Mouse (Mus musculus) forebrain, postnatal 0 days (tissue): ENCODE data around the gene Gm13283. TPM values are rescaled to one million over a fixed set of nuclear protein-coding genes. Genes with fewer than 3 reads are reported as not detected.
"Not testable (repeated sequence)": the region's sequence is repeated elsewhere in the genome, so short reads cannot be mapped to it uniquely, and the experiment has no call there.

Experiments
- ATAC-seq: fragments of 200-750 bp; cut with Nextera tagmentation; 2 replicates; pipeline ENCODE4 v1.8.0; 2017; ENCODE audit warnings: mild to moderate bottlenecking, moderate library complexity
- DNase-seq: peaks from one replicate; pipeline ENCODE4 v3.0.0-alpha.2; 2015
- H3K27ac ChIP-seq: fragments of 300-500 bp; sonication (generic); 2 replicates; pipeline ENCODE4 v1.5.1; 2014; ENCODE audit warnings: low read depth, mild to moderate bottlenecking, antibody characterized with exemption, low read length, moderate library complexity, mixed read lengths
- H3K27me3 ChIP-seq: fragments of 300-500 bp; sonication (generic); 2 replicates; pipeline ENCODE4 v1.6.1; 2014; ENCODE audit warnings: mild to moderate bottlenecking, low read length, mixed read lengths; ENCODE audit not compliant: insufficient read depth
- H3K36me3 ChIP-seq: fragments of 300-500 bp; sonication (generic); 2 replicates; pipeline ENCODE4 v1.6.1; 2014; ENCODE audit warnings: mild to moderate bottlenecking, moderate library complexity; ENCODE audit not compliant: insufficient read depth
- H3K4me1 ChIP-seq: fragments of 300-500 bp; sonication (generic); 2 replicates; pipeline ENCODE4 v1.6.1; 2014; ENCODE audit warnings: antibody characterized with exemption; ENCODE audit not compliant: insufficient read depth
- H3K4me2 ChIP-seq: fragments of 300-500 bp; sonication (generic); 2 replicates; pipeline ENCODE4 v1.6.1; 2014; ENCODE audit warnings: low read depth, mild to moderate bottlenecking, moderate library complexity
- H3K4me3 ChIP-seq: fragments of 300-500 bp; sonication (generic); 2 replicates; pipeline ENCODE4 v1.5.1; 2014; ENCODE audit warnings: low read depth, low read length, mixed read lengths
- H3K9ac ChIP-seq: fragments of 300-500 bp; sonication (generic); 2 replicates; pipeline ENCODE4 v1.6.1; 2014; ENCODE audit warnings: mild to moderate bottlenecking
- H3K9me3 ChIP-seq: fragments of 300-500 bp; sonication (generic); 2 replicates; pipeline ENCODE4 v1.6.1; 2016; ENCODE audit warnings: low read length
- CTCF ChIP-seq: sonication (generic); IDR thresholded peaks from 2 replicates; pipeline ENCODE4 v1.5.1; 2016; ENCODE audit warnings: antibody characterized with exemption, control low read depth, low read depth
- WGBS: fragments of 180-500 bp; shearing (Covaris S2); extraction: QIAGEN DNeasy Blood & Tissue Kit; methylation state at CpG from one replicate; pipeline ENCODE4 v1.1.7; 2014; 5-methylcytosine and 5-hydroxymethylcytosine counted together
- polyA plus RNA-seq: library from polyadenylated mRNA; unstranded; fragments of >200 nt; fragmentation: Nextera tagmentation; extraction: Ambion mirVana; gene quantifications from 2 replicates; pipeline ENCODE4 v1.2.1, GENCODE M21; 2015
- total RNA-seq: library from RNA; depleted of rRNA; stranded (reverse); fragments of >200 nt; gene quantifications from 2 replicates; pipeline ENCODE4 v1.2.3, GENCODE M21; 2014

Gene Gm13283
- total and polyA plus RNA-seq, 2 experiments from 2014 or later = not detected

DNA sequence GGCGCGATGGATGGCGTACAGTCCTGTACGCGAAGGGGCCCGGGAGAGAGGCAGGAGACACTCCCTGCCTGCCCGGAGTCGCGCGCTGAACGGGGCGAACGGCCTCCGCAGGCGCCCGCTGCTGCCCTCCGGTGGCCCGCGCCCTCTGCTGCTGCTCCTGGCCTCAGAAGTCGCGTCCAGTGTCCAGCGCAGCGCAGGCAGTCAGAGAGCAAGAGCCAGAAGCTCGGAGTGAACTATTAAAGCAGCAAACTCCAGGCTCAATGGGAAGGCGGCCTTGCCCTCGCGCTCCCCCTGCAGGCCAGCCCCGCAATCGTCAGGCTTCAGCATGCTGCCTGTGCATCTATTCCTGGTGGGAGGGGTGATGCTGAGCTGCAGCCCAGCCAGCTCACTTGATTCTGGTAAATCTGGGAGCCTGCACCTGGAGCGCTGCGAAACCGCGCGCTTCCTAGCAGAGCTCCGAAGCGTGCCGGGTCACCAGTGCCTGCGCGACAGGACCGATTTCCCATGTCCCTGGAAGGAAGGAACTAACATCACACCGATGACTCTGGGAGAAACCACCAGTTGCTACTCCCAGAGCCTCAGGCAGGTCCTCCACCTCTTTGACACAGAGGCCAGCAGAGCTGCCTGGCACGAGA is 3.6 kb downstream of the Gm13283 start:
- H3K27ac ChIP-seq, H3K9me3 ChIP-seq, H3K9ac ChIP-seq, H3K27me3 ChIP-seq, H3K4me1 ChIP-seq, H3K36me3 ChIP-seq, ATAC-seq: not testable (repeated sequence)
- 3% methylated on average over 26 of the region's 42 CpGs for WGBS
- Histone ChIP-seq H3K4me3 (peak overlapping the region; percentile 23), H3K4me2 (peak overlapping the region; percentile 56)
- TF ChIP-seq CTCF = peak; percentile 64
- DNase-seq = peak; percentile 32

DNA sequence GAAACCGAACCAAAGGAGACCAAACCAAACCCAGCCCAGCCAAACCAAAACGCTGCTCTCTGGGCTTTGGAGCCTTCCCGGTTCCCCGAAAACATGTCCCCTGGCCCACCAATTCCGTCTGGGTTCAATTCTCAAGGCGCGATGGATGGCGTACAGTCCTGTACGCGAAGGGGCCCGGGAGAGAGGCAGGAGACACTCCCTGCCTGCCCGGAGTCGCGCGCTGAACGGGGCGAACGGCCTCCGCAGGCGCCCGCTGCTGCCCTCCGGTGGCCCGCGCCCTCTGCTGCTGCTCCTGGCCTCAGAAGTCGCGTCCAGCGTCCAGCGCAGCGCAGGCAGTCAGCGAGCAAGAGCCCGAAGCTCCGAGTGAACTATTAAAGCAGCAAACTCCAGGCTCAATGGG is 13.6 kb downstream of the Gm13283 start, which contains the start of gene Gm13290:
Gene Gm13290, plus strand, starts transcription at position 301 of the 400 bp plus-strand sequence.
- not testable (repeated sequence) for H3K9me3 ChIP-seq, H3K27me3 ChIP-seq, H3K4me2 ChIP-seq, ATAC-seq, H3K9ac ChIP-seq, H3K36me3 ChIP-seq, H3K4me1 ChIP-seq, DNase-seq, H3K4me3 ChIP-seq, H3K27ac ChIP-seq
- no CpG with 5 or more reads among the region's 32 CpGs for WGBS

DNA sequence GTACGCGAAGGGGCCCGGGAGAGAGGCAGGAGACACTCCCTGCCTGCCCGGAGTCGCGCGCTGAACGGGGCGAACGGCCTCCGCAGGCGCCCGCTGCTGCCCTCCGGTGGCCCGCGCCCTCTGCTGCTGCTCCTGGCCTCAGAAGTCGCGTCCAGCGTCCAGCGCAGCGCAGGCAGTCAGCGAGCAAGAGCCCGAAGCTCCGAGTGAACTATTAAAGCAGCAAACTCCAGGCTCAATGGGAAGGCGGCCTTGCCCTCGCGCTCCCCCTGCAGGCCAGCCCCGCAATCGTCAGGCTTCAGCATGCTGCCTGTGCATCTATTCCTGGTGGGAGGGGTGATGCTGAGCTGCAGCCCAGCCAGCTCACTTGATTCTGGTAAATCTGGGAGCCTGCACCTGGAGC is 16.7 kb downstream of the Gm13283 start, which contains the start of gene Gm13289:
Gene Gm13289, plus strand, starts transcription at position 301 of the 400 bp plus-strand sequence.
- H3K9ac ChIP-seq, DNase-seq, H3K4me3 ChIP-seq, H3K27ac ChIP-seq, H3K9me3 ChIP-seq, H3K4me2 ChIP-seq, H3K4me1 ChIP-seq, H3K27me3 ChIP-seq, ATAC-seq, H3K36me3 ChIP-seq: not testable (repeated sequence)
- no CpG with 5 or more reads among the region's 29 CpGs for WGBS

DNA sequence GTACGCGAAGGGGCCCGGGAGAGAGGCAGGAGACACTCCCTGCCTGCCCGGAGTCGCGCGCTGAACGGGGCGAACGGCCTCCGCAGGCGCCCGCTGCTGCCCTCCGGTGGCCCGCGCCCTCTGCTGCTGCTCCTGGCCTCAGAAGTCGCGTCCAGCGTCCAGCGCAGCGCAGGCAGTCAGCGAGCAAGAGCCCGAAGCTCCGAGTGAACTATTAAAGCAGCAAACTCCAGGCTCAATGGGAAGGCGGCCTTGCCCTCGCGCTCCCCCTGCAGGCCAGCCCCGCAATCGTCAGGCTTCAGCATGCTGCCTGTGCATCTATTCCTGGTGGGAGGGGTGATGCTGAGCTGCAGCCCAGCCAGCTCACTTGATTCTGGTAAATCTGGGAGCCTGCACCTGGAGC is 19.6 kb downstream of the Gm13283 start, which contains the start of gene Gm13272:
Gene Gm13272, plus strand, starts transcription at position 301 of the 400 bp plus-strand sequence.
- H3K36me3 ChIP-seq, H3K4me1 ChIP-seq, H3K9me3 ChIP-seq, ATAC-seq, H3K9ac ChIP-seq, H3K4me2 ChIP-seq, H3K27me3 ChIP-seq, H3K4me3 ChIP-seq, DNase-seq, H3K27ac ChIP-seq: not testable (repeated sequence)
- no CpG with 5 or more reads among the region's 29 CpGs for WGBS

DNA sequence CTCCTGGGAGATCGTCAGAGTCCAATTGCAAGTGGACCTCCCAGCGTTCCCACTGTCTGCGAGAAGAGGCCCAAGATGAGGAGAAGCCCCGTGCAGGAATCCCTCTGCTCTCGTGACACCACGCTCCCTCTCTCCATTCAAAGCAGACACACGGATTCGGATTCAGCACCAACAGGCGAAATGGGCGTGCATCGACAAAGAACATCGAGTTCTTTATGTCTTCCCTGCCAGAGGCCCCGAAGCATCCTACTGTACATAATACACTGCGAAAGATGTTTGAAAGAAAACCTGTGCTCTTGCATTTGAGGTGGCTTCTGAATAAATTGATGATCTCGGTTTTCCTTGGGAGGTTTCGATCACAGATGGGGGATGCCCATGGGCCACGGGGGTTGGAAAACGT is 20.4 kb downstream of the Gm13283 start:
- not testable (repeated sequence) for H3K27ac ChIP-seq, H3K27me3 ChIP-seq, H3K4me1 ChIP-seq, H3K4me2 ChIP-seq, H3K9ac ChIP-seq, H3K36me3 ChIP-seq, DNase-seq, H3K4me3 ChIP-seq, ATAC-seq, H3K9me3 ChIP-seq
- WGBS = 59% methylated on average over 14 of the region's 18 CpGs

DNA sequence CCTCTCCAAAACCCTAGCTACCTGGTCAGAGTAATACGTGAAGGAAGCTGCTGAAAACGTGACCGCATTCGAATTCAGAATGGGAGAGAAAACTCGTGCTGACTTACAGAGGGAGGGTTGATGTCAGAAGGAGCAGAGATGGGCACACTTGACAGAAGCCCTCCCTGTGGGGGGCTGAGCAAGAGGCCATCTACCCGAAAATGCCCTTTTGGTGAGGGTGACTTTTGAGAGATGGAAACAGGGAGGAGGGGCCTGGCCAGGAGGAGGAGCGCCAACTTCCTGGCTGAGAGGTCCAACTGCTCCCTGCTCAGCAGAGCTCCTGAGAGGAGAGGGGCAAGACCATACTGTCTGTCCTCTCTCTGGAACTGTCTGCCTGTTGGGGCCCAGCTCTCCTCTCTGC is 21.9 kb downstream of the Gm13283 start, which contains the start of gene Ifnz:
Gene Ifnz, plus strand, starts transcription at position 301 of the 400 bp plus-strand sequence.
- not testable (repeated sequence) for H3K4me1 ChIP-seq, H3K4me3 ChIP-seq, H3K27ac ChIP-seq, H3K27me3 ChIP-seq, H3K36me3 ChIP-seq, ATAC-seq, DNase-seq, H3K9me3 ChIP-seq, H3K9ac ChIP-seq
- 18% methylated on average over 2 of the region's 7 CpGs for WGBS
- H3K4me2 ChIP-seq = peak within 1 kb of the TSS; percentile 34; the same call in 1 of the 2 replicates

DNA sequence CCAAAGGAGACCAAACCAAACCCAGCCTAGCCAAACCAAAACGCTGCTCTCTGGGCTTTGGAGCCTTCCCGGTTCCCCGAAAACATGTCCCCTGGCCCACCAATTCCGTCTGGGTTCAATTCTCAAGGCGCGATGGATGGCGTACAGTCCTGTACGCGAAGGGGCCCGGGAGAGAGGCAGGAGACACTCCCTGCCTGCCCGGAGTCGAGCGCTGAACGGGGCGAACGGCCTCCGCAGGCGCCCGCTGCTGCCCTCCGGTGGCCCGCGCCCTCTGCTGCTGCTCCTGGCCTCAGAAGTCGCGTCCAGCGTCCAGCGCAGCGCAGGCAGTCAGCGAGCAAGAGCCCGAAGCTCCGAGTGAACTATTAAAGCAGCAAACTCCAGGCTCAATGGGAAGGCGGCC is 22.4 kb downstream of the Gm13283 start:
- H3K4me3 ChIP-seq, H3K36me3 ChIP-seq, H3K4me1 ChIP-seq, H3K9ac ChIP-seq, ATAC-seq, H3K27me3 ChIP-seq, H3K27ac ChIP-seq, H3K9me3 ChIP-seq, DNase-seq: not testable (repeated sequence)
- 0% methylated on average over 3 of the region's 31 CpGs for WGBS
- H3K4me2 ChIP-seq = peak overlapping the region; percentile 34; the same call in 1 of the 2 replicates

DNA sequence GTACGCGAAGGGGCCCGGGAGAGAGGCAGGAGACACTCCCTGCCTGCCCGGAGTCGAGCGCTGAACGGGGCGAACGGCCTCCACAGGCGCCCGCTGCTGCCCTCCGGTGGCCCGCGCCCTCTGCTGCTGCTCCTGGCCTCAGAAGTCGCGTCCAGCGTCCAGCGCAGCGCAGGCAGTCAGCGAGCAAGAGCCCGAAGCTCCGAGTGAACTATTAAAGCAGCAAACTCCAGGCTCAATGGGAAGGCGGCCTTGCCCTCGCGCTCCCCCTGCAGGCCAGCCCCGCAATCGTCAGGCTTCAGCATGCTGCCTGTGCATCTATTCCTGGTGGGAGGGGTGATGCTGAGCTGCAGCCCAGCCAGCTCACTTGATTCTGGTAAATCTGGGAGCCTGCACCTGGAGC is 25.5 kb downstream of the Gm13283 start, which contains the start of gene Gm13276:
Gene Gm13276, plus strand, starts transcription at position 301 of the 400 bp plus-strand sequence.
- not testable (repeated sequence) for H3K9ac ChIP-seq, H3K36me3 ChIP-seq, DNase-seq, ATAC-seq, H3K4me2 ChIP-seq, H3K9me3 ChIP-seq, H3K27ac ChIP-seq, H3K4me1 ChIP-seq, H3K4me3 ChIP-seq, H3K27me3 ChIP-seq
- no CpG with 5 or more reads among the region's 27 CpGs for WGBS
